Comparison of ENCODE assay signal across 11 mouse cellular contexts in the genomic region with DNA sequence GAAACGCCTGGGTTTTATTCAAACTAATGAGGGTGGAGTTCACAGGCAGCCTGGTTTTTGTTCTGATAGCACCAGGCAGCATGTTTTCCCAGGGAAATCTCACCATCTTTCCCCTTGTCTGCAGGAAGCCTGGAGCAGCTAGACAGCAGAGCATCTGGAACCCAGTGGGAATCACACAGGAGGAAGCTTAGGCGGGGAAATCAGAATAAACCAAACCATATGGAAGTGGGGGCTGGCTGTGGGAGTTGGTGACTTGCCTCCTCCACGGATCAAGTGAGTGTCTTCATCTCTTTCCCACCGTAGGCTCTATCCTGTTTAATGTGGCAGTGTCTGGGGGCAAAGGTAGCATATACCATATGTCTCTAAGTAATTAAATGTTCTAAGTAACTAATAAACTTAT. TPM values are rescaled to one million over a fixed set of nuclear protein-coding genes. Genes with fewer than 3 reads are reported as not detected.
DNase-seq lines count a peak whose midpoint lies in the region; ATAC-seq lines count a peak whose summit lies in the region.
"Had no signal": no experiment of that assay in that cellular context is flagged by ENCODE, and none has a peak within 500 bp of the region (broad histone marks: within the 10 kb centered on the region; RNA-seq: fewer than 3 reads in every experiment).

No protein-coding gene starts in this region.

- intact Hi-C loops in left cerebral cortex, postnatal 4 days (cut with DNase I): no loop called here

- H3K27me3 ChIP-seq in hindbrain, embryonic 16.5 days (replicated peaks; ENCODE audit: control insufficient read depth, insufficient read depth, low read length): no peaks in the 10 kb centered on the region
- no peaks in the 10 kb centered on the region for H3K27me3 ChIP-seq in hindbrain, embryonic 10.5 days (ENCODE audit: insufficient read depth, poor library complexity, severe bottlenecking)

- no peak overlapping the region for H3K4me2 ChIP-seq in hindbrain, embryonic 16.5 days (ENCODE audit: low read length)

- H3K36me3 ChIP-seq in hindbrain, embryonic 16.5 days (ENCODE audit: control insufficient read depth, insufficient read depth, low read length): no peaks in the 10 kb centered on the region
- no peaks in the 10 kb centered on the region for H3K36me3 ChIP-seq in hindbrain, embryonic 10.5 days

- H3K4me3 ChIP-seq in hindbrain, embryonic 16.5 days (ENCODE audit: low read length): no peak overlapping the region
- H3K4me3 ChIP-seq in hindbrain, embryonic 10.5 days: no peak overlapping the region

- no peak overlapping the region for H3K9ac ChIP-seq in hindbrain, embryonic 16.5 days (ENCODE audit: low read depth, low read length)

- WGBS in hindbrain, embryonic 16.5 days: 25% methylated on average over 4 of the region's 4 CpGs
- WGBS in hindbrain, embryonic 10.5 days: 47% methylated on average over 4 of the region's 4 CpGs

- DNase-seq in cerebellum, adult 11 months: peak; percentile 25
- no peak for DNase-seq in hindbrain, embryonic 10.5 days (ENCODE audit: low spot score)
- peak; percentile 34 to 43 for DNase-seq in cerebellum, postnatal 25 days
- DNase-seq in left cerebral cortex, postnatal 4 days: peak; percentile 14
- no peak for DNase-seq in thymus, adult 18-20 months
- DNase-seq: adrenal gland, postnatal 36 days; lung, postnatal 4 days had no signal

- no peaks in the 10 kb centered on the region for H3K4me1 ChIP-seq in hindbrain, embryonic 16.5 days (ENCODE audit: control insufficient read depth, insufficient read depth, low read depth, low read length)
- peaks cover 8% of the 10 kb centered on the region; the same call in 1 of the 2 replicates for H3K4me1 ChIP-seq in hindbrain, embryonic 10.5 days (replicated peaks)

- no peak for ATAC-seq in cerebellum, adult (ENCODE audit: insufficient number of reproducible peaks, low FRiP score, low TSS enrichment)
- ATAC-seq in hindbrain, embryonic 16.5 days: peak; percentile 45; the same call in 1 of the 2 replicates
- no peak for ATAC-seq in erythroid progenitor cell, adult 5-6 weeks (replicated peaks; ENCODE audit: low FRiP score, poor library complexity, severe bottlenecking)
- ATAC-seq: inflammation-experienced regulatory T-cells, adult 6 months had no signal

- no peak overlapping the region; the same call in 1 of the 2 replicates for H3K27ac ChIP-seq in hindbrain, embryonic 16.5 days (ENCODE audit: low read depth, low read length)
- H3K27ac ChIP-seq in hindbrain, embryonic 10.5 days: no peak overlapping the region

- no peaks in the 10 kb centered on the region for H3K9me3 ChIP-seq in hindbrain, embryonic 16.5 days (ENCODE audit: control insufficient read depth, low read length)
- H3K9me3 ChIP-seq in hindbrain, embryonic 10.5 days: no peaks in the 10 kb centered on the region

RNA-seq across cellular contexts. Expression of gene Nipal4, which starts 19.2 kb away (rescaled TPM):
- 0.26 and 0.45 TPM in 2 replicates for polyA plus RNA-seq in hindbrain, embryonic 16.5 days (2015; fragmentation: Nextera tagmentation; extraction: Ambion mirVana)
- polyA plus RNA-seq in hindbrain, embryonic 10.5 days (2016; fragmentation: Nextera tagmentation; extraction: Ambion mirVana): 0.65 and 0.66 TPM in 2 replicates
- total RNA-seq in left cerebral cortex, postnatal 4 days (2021): under 1 TPM; 0.10 to 0.22 TPM
- total RNA-seq in erythroid progenitor cell, adult 5-6 weeks (2015; ENCODE audit: low replicate concordance): not detected in 2 replicates
- total RNA-seq in erythroid progenitor cell, adult 5-6 weeks (2017; ENCODE audit: low replicate concordance): not detected in 2 replicates
- total RNA-seq: adrenal gland, postnatal 36 days had no signal

RNA-seq across cellular contexts. Expression of gene Fndc9, which starts 49.8 kb away (rescaled TPM):
- 2.7 and 3.8 TPM in 2 replicates for polyA plus RNA-seq in hindbrain, embryonic 16.5 days (2015; fragmentation: Nextera tagmentation; extraction: Ambion mirVana)
- polyA plus RNA-seq in hindbrain, embryonic 10.5 days (2016; fragmentation: Nextera tagmentation; extraction: Ambion mirVana): 0.40 and 0.80 TPM in 2 replicates
- total RNA-seq in left cerebral cortex, postnatal 4 days (2021): 1 to 10 TPM; 5.6 to 9.8 TPM
- not detected in 2 replicates for total RNA-seq in erythroid progenitor cell, adult 5-6 weeks (2015; ENCODE audit: low replicate concordance)
- total RNA-seq in erythroid progenitor cell, adult 5-6 weeks (2017; ENCODE audit: low replicate concordance): not detected in 2 replicates
- total RNA-seq: adrenal gland, postnatal 36 days had no signal

Comparison
In these comparisons a context has a peak if more than half of its experiments do, and no peak if none do; other contexts are left out.
1. DNase-seq: peak in cerebellum, adult 11 months (single experiment), cerebellum, postnatal 25 days (2 of 2) and left cerebral cortex, postnatal 4 days (single experiment); none in hindbrain, embryonic 10.5 days (single experiment) and thymus, adult 18-20 months (0 of 2).
2. RNA of gene Fndc9, which starts 49.8 kb away (total RNA-seq): 5.6 to 9.8 TPM in left cerebral cortex, postnatal 4 days; not detected in erythroid progenitor cell, adult 5-6 weeks; every median in the first group is over 4 times any median in the second.